Mouse (Mus musculus) kidney, embryonic 16.5 days (tissue): ENCODE data around the gene Pgm2. TPM values are rescaled to one million over a fixed set of nuclear protein-coding genes. Genes with fewer than 3 reads are reported as not detected.

Experiments used
- ATAC-seq: fragments of 200-750 bp; cut with Nextera tagmentation; 2 replicates; pipeline ENCODE4 v1.8.0; 2017; ENCODE audit warnings: moderate TSS enrichment; ENCODE audit not compliant: low FRiP score, low TSS enrichment
- H3K27ac ChIP-seq: fragments of 300-500 bp; sonication (generic); 2 replicates; pipeline ENCODE4 v1.5.1; 2014; ENCODE audit warnings: low read length
- H3K27me3 ChIP-seq: fragments of 300-500 bp; sonication (generic); 2 replicates; pipeline ENCODE4 v1.6.1; 2014; ENCODE audit warnings: low read length, control low read depth, mixed read lengths; ENCODE audit not compliant: insufficient read depth
- H3K36me3 ChIP-seq: fragments of 300-500 bp; sonication (generic); 2 replicates; pipeline ENCODE4 v1.6.1; 2014; ENCODE audit warnings: low read length, control low read depth, mixed read lengths; ENCODE audit not compliant: insufficient read depth
- H3K4me1 ChIP-seq: fragments of 300-500 bp; sonication (generic); 2 replicates; pipeline ENCODE4 v1.6.1; 2014; ENCODE audit warnings: low read length, control low read depth, mixed read lengths; ENCODE audit not compliant: insufficient read depth
- H3K4me2 ChIP-seq: fragments of 300-500 bp; sonication (generic); replicated peaks from 2 replicates; pipeline ENCODE4 v1.6.1; 2014; ENCODE audit warnings: low read depth, low read length
- H3K4me3 ChIP-seq: fragments of 300-500 bp; sonication (generic); 2 replicates; pipeline ENCODE4 v1.5.1; 2014; ENCODE audit warnings: mild to moderate bottlenecking, low read length
- H3K9ac ChIP-seq: fragments of 300-500 bp; sonication (generic); replicated peaks from 2 replicates; pipeline ENCODE4 v1.6.1; 2014; ENCODE audit warnings: low read length
- H3K9me3 ChIP-seq: fragments of 300-500 bp; sonication (generic); 2 replicates; pipeline ENCODE4 v1.6.1; 2016; ENCODE audit warnings: low read length, control low read depth
- WGBS: fragments of 180-500 bp; shearing (Covaris S2); extraction: QIAGEN DNeasy Blood & Tissue Kit; methylation state at CpG from one replicate; pipeline ENCODE4 v1.1.7; 2014; 5-methylcytosine and 5-hydroxymethylcytosine counted together
- polyA plus RNA-seq: library from polyadenylated mRNA; unstranded; fragments of >200 nt; fragmentation: Nextera tagmentation; extraction: Ambion mirVana; gene quantifications from 2 replicates; pipeline ENCODE4 v1.2.1, GENCODE M21; 2015

Gene Pgm2
- polyA plus RNA-seq, result 39.9 and 42.9 TPM in 2 replicates

DNA sequence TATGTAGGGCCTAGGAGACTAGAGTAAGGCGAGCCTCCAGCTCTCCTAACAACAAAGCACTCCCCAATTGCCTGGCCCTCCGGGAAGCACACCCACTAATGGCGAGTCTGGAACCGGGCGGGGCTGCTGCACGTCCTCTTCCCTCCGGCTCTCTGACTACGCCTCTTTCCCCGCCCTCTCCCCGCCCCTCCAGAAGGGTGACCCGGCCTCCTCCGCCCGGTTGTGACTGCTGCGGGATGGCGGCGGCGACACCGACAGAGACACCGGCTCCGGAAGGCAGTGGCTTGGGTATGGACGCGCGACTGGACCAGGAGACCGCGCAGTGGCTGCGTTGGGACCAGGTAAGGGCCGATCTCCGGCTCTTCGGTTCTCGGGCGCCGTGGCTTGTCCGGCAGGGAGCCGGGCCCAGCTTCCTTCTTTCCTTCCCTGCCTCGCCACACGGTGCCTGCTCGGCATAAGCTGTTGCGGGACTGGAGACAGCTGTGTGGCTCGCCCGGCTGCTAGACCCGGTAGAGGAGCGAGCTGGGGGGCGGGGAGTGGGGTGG, at the start of gene Pgm2:
Pgm2 (plus strand) TSS at position 203 of the 545 bp plus-strand sequence.
- Histone ChIP-seq H3K36me3 (peaks cover 6% of the 10 kb centered on the region), H3K27me3 (no peaks in the 10 kb centered on the region), H3K4me1 (peaks cover 13% of the 10 kb centered on the region), H3K4me3 (peak within 1 kb of the TSS; percentile 70), H3K27ac (peak within 1 kb of the TSS; percentile 64), H3K9ac (peak within 1 kb of the TSS; percentile 72), H3K4me2 (peak within 1 kb of the TSS; percentile 66), H3K9me3 (no peaks in the 10 kb centered on the region)
- under 1% methylated on average over 41 of the region's 43 CpGs for WGBS
- ATAC-seq, result peak; percentile 97

DNA sequence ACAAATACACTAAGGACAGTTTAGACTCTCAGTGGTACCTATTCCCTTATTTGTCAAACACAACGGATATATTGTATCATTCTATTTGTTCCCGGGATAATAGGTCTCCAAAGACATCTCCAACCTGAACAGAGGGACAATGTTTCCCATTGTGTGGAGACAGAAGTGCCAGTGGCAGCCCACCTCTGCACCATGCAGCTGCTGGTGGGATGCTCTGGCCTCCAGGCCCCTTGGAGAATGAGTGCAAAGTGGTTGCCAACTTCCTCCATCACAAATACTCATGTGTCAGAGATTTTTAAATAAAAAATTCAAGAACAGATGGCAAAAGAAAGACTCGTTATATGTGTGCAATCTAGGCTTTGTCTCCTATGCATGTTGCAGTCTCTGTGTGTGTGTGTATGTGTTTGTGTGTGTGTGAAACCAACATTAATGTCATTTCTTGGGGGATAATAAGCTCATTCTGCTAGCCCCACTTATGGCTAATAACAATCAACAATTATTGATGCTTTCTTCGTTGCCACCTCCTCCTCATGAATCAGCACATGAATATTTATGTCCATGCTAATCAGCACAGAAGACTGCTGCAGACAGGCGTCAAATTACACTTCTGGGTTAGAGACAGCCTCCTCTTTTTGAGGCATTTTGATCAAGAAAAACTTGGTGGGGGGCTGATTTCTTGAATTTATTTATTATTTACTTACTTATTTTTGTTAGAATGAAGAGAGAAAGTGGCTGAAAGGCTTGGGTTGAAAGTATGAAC, 48.9 kb upstream of the Pgm2 start:
- no peak overlapping the region for H3K4me2 ChIP-seq
- no peak overlapping the region for H3K27ac ChIP-seq
- no peaks in the 10 kb centered on the region for H3K36me3 ChIP-seq
- no peak for ATAC-seq
- no peaks in the 10 kb centered on the region for H3K9me3 ChIP-seq
- H3K27me3 ChIP-seq, result no peaks in the 10 kb centered on the region
- no peak overlapping the region for H3K4me3 ChIP-seq
- no peak overlapping the region for H3K9ac ChIP-seq
- 71% methylated on average over 5 of the region's 5 CpGs for WGBS
- H3K4me1 ChIP-seq, result peaks cover 6% of the 10 kb centered on the region; the same call in 1 of the 2 replicates

DNA sequence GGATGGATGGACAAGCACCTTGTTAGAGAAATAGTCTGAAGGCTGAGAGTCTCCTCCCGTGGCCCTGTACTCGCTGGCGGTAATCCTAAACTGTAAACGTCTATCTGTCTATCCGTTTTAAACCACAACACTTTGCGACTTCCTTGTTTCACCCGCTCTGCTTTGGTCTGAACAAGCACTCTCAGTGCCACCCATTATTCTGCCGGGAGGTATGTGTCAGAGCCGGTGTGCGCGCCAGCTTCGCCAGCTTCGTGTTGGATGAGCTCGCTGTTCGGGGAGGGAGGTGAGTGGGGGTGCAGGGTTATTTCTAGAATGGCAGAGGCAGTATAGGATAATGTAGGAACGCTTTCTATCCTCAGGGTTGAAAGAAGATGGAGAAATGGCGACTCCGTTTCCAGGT, 48.0 kb upstream of the Pgm2 start:
- no peak overlapping the region for H3K27ac ChIP-seq
- H3K4me2 ChIP-seq, result no peak overlapping the region
- H3K4me3 ChIP-seq, result no peak overlapping the region
- H3K9ac ChIP-seq, result no peak overlapping the region
- 84% methylated on average over 18 of the region's 18 CpGs for WGBS
- H3K4me1 ChIP-seq, result peaks cover 6% of the 10 kb centered on the region; the same call in 1 of the 2 replicates
- no peaks in the 10 kb centered on the region for H3K36me3 ChIP-seq
- no peaks in the 10 kb centered on the region for H3K27me3 ChIP-seq
- no peak for ATAC-seq
- H3K9me3 ChIP-seq, result no peaks in the 10 kb centered on the region

DNA sequence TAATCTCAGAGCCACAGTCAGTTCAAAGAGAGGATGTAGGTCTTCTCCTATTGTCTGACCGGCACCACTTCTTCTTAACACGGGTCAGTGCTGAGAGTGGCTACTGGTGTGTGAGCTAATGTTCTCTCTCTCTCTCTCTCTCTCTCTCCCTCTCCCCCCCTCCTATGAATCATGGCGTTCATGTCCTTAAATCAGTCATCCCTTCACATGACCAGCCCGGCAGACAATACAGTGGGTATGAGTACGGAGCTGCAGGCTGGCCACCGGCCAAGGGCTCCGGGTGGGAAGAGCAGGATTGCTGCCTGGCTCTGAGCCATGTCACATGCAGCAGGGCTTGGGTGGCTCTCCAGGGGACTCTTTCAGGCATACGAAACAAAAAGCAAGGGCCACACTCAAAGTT, 47.2 kb upstream of the Pgm2 start:
- H3K27ac ChIP-seq, result peak overlapping the region; percentile 22; the same call in 1 of the 2 replicates
- 20% methylated on average over 8 of the region's 8 CpGs for WGBS
- no peaks in the 10 kb centered on the region for H3K36me3 ChIP-seq
- no peaks in the 10 kb centered on the region for H3K9me3 ChIP-seq
- H3K27me3 ChIP-seq, result no peaks in the 10 kb centered on the region
- H3K4me1 ChIP-seq, result peaks cover 6% of the 10 kb centered on the region; the same call in 1 of the 2 replicates
- peak; percentile 86 for ATAC-seq
- no peak overlapping the region for H3K4me3 ChIP-seq
- peak overlapping the region; percentile 28 for H3K4me2 ChIP-seq
- H3K9ac ChIP-seq, result no peak overlapping the region

DNA sequence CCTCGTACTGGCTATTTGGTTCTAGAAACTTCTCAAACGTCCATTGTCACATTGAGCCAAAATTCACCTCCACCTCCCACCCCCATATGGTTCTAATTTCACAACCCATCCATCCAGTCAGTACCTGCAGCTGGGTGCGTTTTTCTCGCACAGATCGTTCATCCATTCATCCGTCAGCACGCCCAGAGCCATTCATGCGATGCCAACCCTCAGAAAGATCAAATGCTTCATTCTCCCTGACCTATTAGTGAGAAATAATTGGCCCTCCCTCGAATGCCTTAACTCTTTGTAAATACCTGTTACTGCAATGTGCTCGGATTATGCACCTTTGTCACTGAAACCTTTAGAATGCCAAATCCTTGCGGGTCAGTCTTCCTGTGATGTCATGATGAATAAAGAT, 45.8 kb upstream of the Pgm2 start:
- Histone ChIP-seq H3K4me1 (peaks cover 6% of the 10 kb centered on the region; the same call in 1 of the 2 replicates), H3K4me2 (no peak overlapping the region), H3K27me3 (no peaks in the 10 kb centered on the region), H3K9ac (no peak overlapping the region), H3K36me3 (no peaks in the 10 kb centered on the region), H3K9me3 (no peaks in the 10 kb centered on the region; the same call in 1 of the 2 replicates), H3K4me3 (no peak overlapping the region), H3K27ac (no peak overlapping the region)
- WGBS, result 42% methylated on average over 11 of the region's 11 CpGs
- ATAC-seq, result no peak

DNA sequence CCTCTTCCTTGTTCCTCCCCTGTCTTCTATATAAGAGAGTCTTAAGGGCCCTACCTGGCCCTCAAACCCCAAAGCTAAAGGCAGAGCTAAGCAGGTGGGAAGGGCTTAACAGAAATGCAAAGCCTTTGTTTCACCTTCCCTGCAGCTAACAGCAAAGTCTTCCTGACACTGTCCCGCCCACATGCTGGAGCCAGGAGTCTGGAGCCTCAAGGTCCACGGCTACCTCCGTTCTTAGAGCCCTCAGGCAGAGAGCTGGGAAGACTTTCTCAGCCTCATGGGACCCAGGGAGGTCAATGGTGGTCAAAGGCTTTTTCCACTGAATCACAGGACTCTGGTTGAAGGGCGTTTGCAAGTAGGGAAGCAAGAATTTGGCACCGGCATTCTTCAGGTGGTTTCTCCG, 44.8 kb upstream of the Pgm2 start:
- WGBS, result 63% methylated on average over 6 of the region's 6 CpGs
- ATAC-seq, result no peak
- no peak overlapping the region for H3K4me3 ChIP-seq

DNA sequence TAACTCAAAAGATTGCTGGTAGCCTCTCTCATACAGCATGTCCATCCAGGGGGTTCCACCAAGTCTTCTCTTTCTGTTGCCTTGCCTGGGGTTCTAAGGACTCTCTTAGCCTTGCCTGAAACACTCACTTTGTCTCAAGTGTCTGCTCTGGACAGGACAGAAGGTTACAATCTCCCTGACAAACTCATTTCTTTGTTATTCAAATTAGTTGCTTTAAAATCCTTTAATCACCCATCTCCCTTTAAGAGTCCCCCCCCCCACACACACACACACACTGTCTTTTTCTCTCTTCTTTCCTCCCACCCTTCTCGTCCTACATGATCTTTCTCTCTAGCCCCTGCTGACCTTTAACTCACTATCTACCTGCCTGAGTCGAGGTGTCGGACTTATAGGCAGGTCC, 44.1 kb upstream of the Pgm2 start:
- 67% methylated on average over 3 of the region's 3 CpGs for WGBS
- Histone ChIP-seq H3K27ac (no peak overlapping the region), H3K27me3 (no peaks in the 10 kb centered on the region), H3K36me3 (no peaks in the 10 kb centered on the region), H3K4me2 (no peak overlapping the region), H3K9me3 (no peaks in the 10 kb centered on the region; the same call in 1 of the 2 replicates), H3K4me3 (no peak overlapping the region), H3K4me1 (peaks cover 6% of the 10 kb centered on the region; the same call in 1 of the 2 replicates), H3K9ac (no peak overlapping the region)
- ATAC-seq, result no peak

More for the DNA sequence above, 44.8 kb upstream of the Pgm2 start:
- H3K9me3 ChIP-seq, result no peaks in the 10 kb centered on the region; the same call in 1 of the 2 replicates
- H3K27me3 ChIP-seq, result no peaks in the 10 kb centered on the region
- H3K4me2 ChIP-seq, result no peak overlapping the region
- H3K36me3 ChIP-seq, result no peaks in the 10 kb centered on the region
- H3K9ac ChIP-seq, result no peak overlapping the region
- peaks cover 6% of the 10 kb centered on the region; the same call in 1 of the 2 replicates for H3K4me1 ChIP-seq
- H3K27ac ChIP-seq, result no peak overlapping the region

DNA sequence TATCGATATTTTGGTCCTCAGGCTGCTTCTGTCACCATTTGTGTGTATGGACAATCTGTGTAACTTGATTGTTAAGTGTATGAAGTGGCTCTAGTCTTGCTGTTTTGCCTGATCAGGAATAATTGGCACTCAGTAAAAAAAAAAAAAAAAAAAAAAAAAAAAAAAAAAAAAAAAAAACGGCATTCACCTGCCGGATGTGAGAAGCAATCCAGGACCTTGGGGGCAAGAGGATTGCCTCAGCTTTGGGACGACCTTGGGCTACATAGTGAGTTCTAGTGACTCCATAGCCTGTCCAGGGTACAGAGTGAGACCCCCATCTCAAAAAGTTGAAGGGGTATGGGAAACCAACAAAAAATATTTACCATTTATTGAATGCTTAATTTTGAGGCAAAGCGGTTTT, 43.5 kb upstream of the Pgm2 start:
- WGBS, result 98% methylated on average over 4 of the region's 5 CpGs
- no peak overlapping the region for H3K9ac ChIP-seq
- ATAC-seq, result no peak

DNA sequence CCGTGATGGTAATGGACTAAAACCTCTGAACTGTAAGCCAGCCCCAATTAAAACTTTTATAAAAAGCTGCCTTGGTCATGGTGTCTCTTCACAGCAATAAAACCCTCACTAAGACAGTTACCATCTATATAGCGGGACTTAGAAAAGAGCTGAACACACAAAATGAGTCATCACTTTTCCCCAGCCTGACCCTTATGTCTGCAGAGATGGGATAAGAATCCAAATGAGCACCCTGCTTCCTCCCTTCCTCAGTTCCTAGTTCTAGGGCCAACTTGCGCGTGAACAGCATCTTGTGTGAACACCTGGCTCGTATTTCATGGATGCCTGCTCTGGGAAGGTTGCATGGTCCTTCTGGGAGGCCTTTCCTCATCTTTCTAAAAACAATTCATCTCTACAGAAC, 39.7 kb upstream of the Pgm2 start:
- H3K27ac ChIP-seq, result no peak overlapping the region
- no peak overlapping the region for H3K4me2 ChIP-seq
- ATAC-seq, result no peak
- H3K4me3 ChIP-seq, result no peak overlapping the region
- no peak overlapping the region for H3K9ac ChIP-seq
- H3K36me3 ChIP-seq, result no peaks in the 10 kb centered on the region
- H3K9me3 ChIP-seq, result peaks cover 6% of the 10 kb centered on the region
- 72% methylated on average over 5 of the region's 5 CpGs for WGBS
- H3K4me1 ChIP-seq, result no peaks in the 10 kb centered on the region
- no peaks in the 10 kb centered on the region for H3K27me3 ChIP-seq

More for the DNA sequence above, 43.5 kb upstream of the Pgm2 start:
- H3K4me3 ChIP-seq, result no peak overlapping the region
- H3K4me1 ChIP-seq, result peaks cover 6% of the 10 kb centered on the region; the same call in 1 of the 2 replicates
- H3K9me3 ChIP-seq, result no peaks in the 10 kb centered on the region; the same call in 1 of the 2 replicates
- H3K4me2 ChIP-seq, result no peak overlapping the region
- no peaks in the 10 kb centered on the region for H3K27me3 ChIP-seq
- H3K27ac ChIP-seq, result no peak overlapping the region
- no peaks in the 10 kb centered on the region for H3K36me3 ChIP-seq

DNA sequence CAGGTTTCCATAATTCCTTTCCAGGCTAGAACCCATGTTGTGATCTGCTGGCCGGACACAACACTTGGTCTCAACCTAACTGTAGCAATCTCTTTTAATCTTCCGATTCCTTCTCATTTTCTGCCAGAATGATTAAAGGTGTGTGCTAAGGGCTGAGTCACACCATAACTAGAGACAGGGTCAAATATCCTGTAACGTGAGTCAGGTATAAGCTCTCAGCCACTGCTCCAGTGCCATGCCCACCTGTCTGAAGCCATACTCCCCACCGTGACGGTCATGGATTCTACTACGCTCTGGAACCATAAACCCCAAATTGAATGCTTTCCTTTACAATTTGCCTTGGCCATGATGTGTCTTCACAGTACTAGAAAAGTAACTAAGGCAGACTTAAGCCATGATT, 36.5 kb upstream of the Pgm2 start:
- Histone ChIP-seq H3K4me3 (no peak overlapping the region), H3K9me3 (peaks cover 9% of the 10 kb centered on the region), H3K9ac (no peak overlapping the region), H3K4me1 (no peaks in the 10 kb centered on the region), H3K36me3 (no peaks in the 10 kb centered on the region), H3K4me2 (no peak overlapping the region), H3K27me3 (no peaks in the 10 kb centered on the region), H3K27ac (no peak overlapping the region)
- ATAC-seq, result no peak
- 69% methylated on average over 6 of the region's 6 CpGs for WGBS
